Mouse (Mus musculus): ENCODE measurements around the gene Taok3. TPM values are rescaled to one million over a fixed set of nuclear protein-coding genes. Genes with fewer than 3 reads are reported as not detected.
A peak's percentile ranks its signal among the peaks of the same experiment; 100 is the strongest.

The Taok3 gene
- polyA plus RNA-seq, 1 experiment from 2014 or later: 62.5 TPM

DNA sequence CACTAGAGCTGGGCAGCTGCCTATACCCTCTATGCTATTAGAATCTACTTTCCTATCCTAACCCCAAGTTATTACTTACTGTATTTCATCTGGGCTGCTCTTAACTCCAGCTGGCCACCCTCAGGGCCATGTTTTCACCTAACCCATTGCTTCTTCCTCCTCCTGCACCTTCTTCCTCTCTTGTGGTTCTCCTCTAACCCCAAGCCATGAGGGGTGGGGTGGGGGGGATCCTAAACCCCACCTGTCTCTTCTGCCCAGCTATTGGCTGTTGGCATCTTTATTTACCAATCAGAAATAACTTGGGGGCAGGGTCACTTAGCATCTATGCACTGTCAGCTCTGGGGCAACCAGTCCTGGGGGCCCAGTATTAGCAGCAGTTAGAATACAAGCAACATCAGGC, 26.2 kb downstream of the Taok3 start:
- no peaks in the 10 kb centered on the region for H3K36me3 ChIP-seq (ENCODE audit: control insufficient read depth, insufficient read depth, low read length)
- ATAC-seq (ENCODE audit: low read depth): no peak
- no peaks in the 10 kb centered on the region for H3K4me1 ChIP-seq (ENCODE audit: control insufficient read depth, insufficient read depth, low read length)
- no peak overlapping the region for H3K4me2 ChIP-seq (ENCODE audit: low read depth, low read length)
- no peak overlapping the region for H3K4me3 ChIP-seq (ENCODE audit: low read depth, low read length)
- no peaks in the 10 kb centered on the region for H3K27me3 ChIP-seq (ENCODE audit: control insufficient read depth, insufficient read depth, low read length)
- no peak overlapping the region for H3K9ac ChIP-seq (replicated peaks; ENCODE audit: low read depth, low read length)
- H3K27ac ChIP-seq (ENCODE audit: low read depth, low read length): no peak overlapping the region
- H3K9me3 ChIP-seq (ENCODE audit: control insufficient read depth, low read length): no peaks in the 10 kb centered on the region

DNA sequence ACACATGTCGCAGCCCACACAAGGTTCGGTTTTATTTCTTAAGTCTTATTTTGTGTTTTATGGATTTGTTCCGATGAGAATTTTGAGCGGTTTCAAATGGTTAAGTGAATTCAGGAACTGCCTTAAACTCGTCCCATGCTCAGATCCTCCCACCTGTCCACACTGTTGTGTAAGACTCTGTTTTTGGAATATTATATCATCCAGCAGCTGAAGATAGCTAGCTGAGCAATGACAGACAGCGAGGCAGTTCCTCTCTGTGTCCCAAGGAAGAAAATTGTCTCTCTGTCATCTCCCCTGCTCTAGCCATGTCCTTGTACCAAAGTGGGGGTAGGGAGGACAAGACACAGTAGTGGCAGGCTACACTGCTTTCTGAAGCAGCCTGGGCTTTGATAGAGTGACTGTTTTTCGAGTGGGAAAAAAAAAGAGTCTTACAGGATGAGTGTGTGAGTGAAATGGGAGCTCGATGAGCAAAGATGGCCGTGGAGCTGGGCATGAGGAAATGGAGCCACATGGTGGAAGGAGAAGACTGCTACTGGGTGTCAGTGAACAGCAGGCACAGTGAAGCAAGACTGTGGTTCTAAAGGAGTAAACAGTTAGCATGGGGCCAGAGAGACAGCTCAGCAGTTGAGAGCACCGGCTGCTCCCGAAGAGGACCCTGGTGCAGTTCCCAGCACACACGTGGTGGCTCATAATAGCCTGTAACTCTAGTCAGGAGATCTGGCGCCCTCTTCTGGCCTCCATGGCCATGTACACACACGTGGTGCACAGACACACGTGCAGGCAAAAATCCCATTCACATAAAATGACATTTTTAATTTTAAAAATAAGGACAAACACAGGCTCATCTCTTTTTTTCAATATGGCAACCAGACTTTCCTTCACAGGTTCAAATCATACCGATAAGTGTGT, 27.5 kb downstream of the Taok3 start:
- Histone ChIP-seq H3K4me2 (ENCODE audit: low read depth, low read length) (no peak overlapping the region), H3K4me3 (ENCODE audit: low read depth, low read length) (no peak overlapping the region), H3K4me1 (ENCODE audit: control insufficient read depth, insufficient read depth, low read length) (no peaks in the 10 kb centered on the region), H3K9me3 (ENCODE audit: control insufficient read depth, low read length) (no peaks in the 10 kb centered on the region), H3K36me3 (ENCODE audit: control insufficient read depth, insufficient read depth, low read length) (no peaks in the 10 kb centered on the region), H3K9ac (replicated peaks; ENCODE audit: low read depth, low read length) (no peak overlapping the region), H3K27me3 (ENCODE audit: control insufficient read depth, insufficient read depth, low read length) (no peaks in the 10 kb centered on the region), H3K27ac (ENCODE audit: low read depth, low read length) (no peak overlapping the region)
- ATAC-seq (ENCODE audit: low read depth): no peak
- WGBS: 93% methylated on average over 16 of the region's 16 CpGs

DNA sequence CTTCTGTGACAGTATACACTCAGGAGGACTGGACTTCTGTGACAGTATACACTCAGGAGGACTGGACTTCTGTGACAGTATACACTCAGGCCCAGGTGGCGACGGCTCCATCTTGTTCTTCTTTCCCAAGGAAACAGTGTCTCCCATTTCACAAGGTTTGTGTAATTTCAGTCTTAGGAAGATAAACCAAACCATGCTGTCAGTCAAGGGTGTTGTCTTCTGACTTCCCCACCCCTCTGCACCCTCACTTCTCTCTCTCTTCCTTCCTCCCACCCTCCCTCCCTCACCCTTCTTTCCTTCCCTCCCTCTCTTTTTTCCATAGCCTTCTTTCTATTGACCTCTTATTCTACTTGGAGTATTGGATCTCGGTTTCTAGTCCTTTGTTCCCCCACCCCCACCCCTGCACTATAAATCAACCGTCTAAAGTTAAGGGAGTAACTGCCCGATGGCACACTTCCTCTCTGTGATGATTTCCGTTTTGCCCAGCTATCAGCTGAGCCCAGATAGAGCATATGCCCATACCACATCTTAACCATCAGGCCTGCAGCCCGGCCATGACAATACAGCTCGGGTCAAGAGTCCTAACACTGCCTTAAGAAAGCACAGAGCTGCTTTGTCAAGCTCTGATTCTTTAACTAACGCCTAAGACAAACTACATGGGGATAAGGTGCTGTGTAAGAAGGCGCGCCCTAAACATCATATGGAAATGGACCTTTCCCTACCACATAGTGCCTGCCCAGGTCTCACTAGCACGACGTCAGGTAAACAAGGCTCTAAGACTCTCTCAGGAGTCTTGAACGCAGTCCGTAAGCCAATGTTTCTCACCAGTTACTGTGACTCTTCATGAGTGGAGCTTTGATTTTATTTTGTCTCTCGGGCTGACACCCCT, 29.4 kb downstream of the Taok3 start:
- Histone ChIP-seq H3K27ac (ENCODE audit: low read depth, low read length) (no peak overlapping the region), H3K4me2 (ENCODE audit: low read depth, low read length) (no peak overlapping the region), H3K36me3 (ENCODE audit: control insufficient read depth, insufficient read depth, low read length) (no peaks in the 10 kb centered on the region), H3K4me1 (ENCODE audit: control insufficient read depth, insufficient read depth, low read length) (no peaks in the 10 kb centered on the region), H3K27me3 (ENCODE audit: control insufficient read depth, insufficient read depth, low read length) (no peaks in the 10 kb centered on the region), H3K9me3 (ENCODE audit: control insufficient read depth, low read length) (no peaks in the 10 kb centered on the region), H3K9ac (replicated peaks; ENCODE audit: low read depth, low read length) (no peak overlapping the region), H3K4me3 (ENCODE audit: low read depth, low read length) (no peak overlapping the region)
- 76% methylated on average over 16 of the region's 16 CpGs for WGBS
- no peak for ATAC-seq (ENCODE audit: low read depth)

GRCm38 (mm10) chr5:117150068-117150467, 30.1 kb downstream of the Taok3 start:
- 83% methylated on average over 5 of the region's 5 CpGs for WGBS
- no peaks in the 10 kb centered on the region for H3K36me3 ChIP-seq (ENCODE audit: control insufficient read depth, insufficient read depth, low read length)
- H3K9me3 ChIP-seq (ENCODE audit: control insufficient read depth, low read length): no peaks in the 10 kb centered on the region
- ATAC-seq (ENCODE audit: low read depth): no peak
- no peak overlapping the region for H3K4me3 ChIP-seq (ENCODE audit: low read depth, low read length)
- H3K4me2 ChIP-seq (ENCODE audit: low read depth, low read length): no peak overlapping the region
- H3K27me3 ChIP-seq (ENCODE audit: control insufficient read depth, insufficient read depth, low read length): no peaks in the 10 kb centered on the region
- no peak overlapping the region for H3K9ac ChIP-seq (replicated peaks; ENCODE audit: low read depth, low read length)
- no peak overlapping the region for H3K27ac ChIP-seq (ENCODE audit: low read depth, low read length)
- no peaks in the 10 kb centered on the region for H3K4me1 ChIP-seq (ENCODE audit: control insufficient read depth, insufficient read depth, low read length)

DNA sequence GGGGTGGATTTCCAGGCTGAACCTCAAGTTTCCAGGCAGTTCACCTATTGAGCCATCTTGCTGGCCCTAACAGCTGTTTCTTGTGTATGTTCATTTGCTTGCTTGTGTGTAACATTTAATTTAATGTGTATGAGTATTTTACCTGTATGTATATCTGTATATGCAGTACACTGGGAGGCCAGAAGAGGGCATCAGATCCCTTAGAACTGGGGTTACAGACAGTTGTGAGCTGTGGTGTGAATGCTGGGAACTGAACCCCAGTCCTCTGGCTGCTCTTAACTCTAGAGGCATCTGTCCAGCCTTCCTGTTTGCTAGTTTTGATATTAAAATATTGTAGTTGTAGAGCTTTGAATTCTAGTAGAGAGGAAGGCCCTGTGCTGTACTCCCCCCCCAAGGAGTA, 33.0 kb downstream of the Taok3 start:
- Histone ChIP-seq H3K4me2 (ENCODE audit: low read depth, low read length) (no peak overlapping the region), H3K27ac (ENCODE audit: low read depth, low read length) (no peak overlapping the region), H3K27me3 (ENCODE audit: control insufficient read depth, insufficient read depth, low read length) (no peaks in the 10 kb centered on the region), H3K9ac (replicated peaks; ENCODE audit: low read depth, low read length) (no peak overlapping the region), H3K4me1 (ENCODE audit: control insufficient read depth, insufficient read depth, low read length) (no peaks in the 10 kb centered on the region), H3K9me3 (ENCODE audit: control insufficient read depth, low read length) (no peaks in the 10 kb centered on the region), H3K4me3 (ENCODE audit: low read depth, low read length) (no peak overlapping the region), H3K36me3 (ENCODE audit: control insufficient read depth, insufficient read depth, low read length) (no peaks in the 10 kb centered on the region)
- ATAC-seq (ENCODE audit: low read depth): no peak

GRCm38 (mm10) chr5:117153527-117154091, 33.7 kb downstream of the Taok3 start:
- Histone ChIP-seq H3K27ac (ENCODE audit: low read depth, low read length) (no peak overlapping the region), H3K9ac (replicated peaks; ENCODE audit: low read depth, low read length) (no peak overlapping the region)

GRCm38 (mm10) chr5:117158335-117159018, 38.5 kb downstream of the Taok3 start:
- Histone ChIP-seq H3K9me3 (ENCODE audit: control insufficient read depth, low read length) (no peaks in the 10 kb centered on the region), H3K4me3 (ENCODE audit: low read depth, low read length) (no peak overlapping the region), H3K36me3 (ENCODE audit: control insufficient read depth, insufficient read depth, low read length) (no peaks in the 10 kb centered on the region), H3K27me3 (ENCODE audit: control insufficient read depth, insufficient read depth, low read length) (no peaks in the 10 kb centered on the region), H3K4me2 (ENCODE audit: low read depth, low read length) (no peak overlapping the region), H3K4me1 (ENCODE audit: control insufficient read depth, insufficient read depth, low read length) (no peaks in the 10 kb centered on the region), H3K27ac (ENCODE audit: low read depth, low read length) (no peak overlapping the region), H3K9ac (replicated peaks; ENCODE audit: low read depth, low read length) (no peak overlapping the region)
- ATAC-seq (ENCODE audit: low read depth): no peak
- 89% methylated on average over 7 of the region's 7 CpGs for WGBS

More at GRCm38 (mm10) chr5:117153527-117154091, 33.7 kb downstream of the Taok3 start:
- Histone ChIP-seq H3K4me2 (ENCODE audit: low read depth, low read length) (no peak overlapping the region), H3K9me3 (ENCODE audit: control insufficient read depth, low read length) (no peaks in the 10 kb centered on the region), H3K36me3 (ENCODE audit: control insufficient read depth, insufficient read depth, low read length) (no peaks in the 10 kb centered on the region), H3K4me1 (ENCODE audit: control insufficient read depth, insufficient read depth, low read length) (no peaks in the 10 kb centered on the region), H3K27me3 (ENCODE audit: control insufficient read depth, insufficient read depth, low read length) (no peaks in the 10 kb centered on the region), H3K4me3 (ENCODE audit: low read depth, low read length) (no peak overlapping the region)
- ATAC-seq (ENCODE audit: low read depth): peak; percentile 49; the same call in 1 of the 2 replicates
- WGBS: 73% methylated on average over 15 of the region's 15 CpGs

DNA sequence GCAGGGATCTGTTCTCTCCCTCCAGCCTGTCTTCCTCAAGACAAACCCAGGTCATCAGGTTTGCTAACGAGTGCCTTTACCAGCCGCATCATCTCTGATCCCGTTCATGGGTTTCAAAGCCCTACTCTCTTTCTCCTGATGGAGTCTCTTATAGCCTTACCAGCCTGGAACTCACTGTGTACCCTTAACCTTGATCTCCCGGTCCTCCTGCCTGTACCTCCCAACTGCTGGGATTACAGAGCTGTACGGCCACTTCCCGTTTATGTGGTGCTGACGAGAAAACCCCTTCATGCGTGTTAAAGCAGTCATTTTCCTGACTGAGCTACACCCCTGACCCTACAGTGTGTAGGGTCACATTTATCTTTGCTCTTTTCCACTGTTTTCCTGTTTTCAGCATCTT, 39.4 kb downstream of the Taok3 start:
- Histone ChIP-seq H3K9me3 (ENCODE audit: control insufficient read depth, low read length) (no peaks in the 10 kb centered on the region), H3K4me3 (ENCODE audit: low read depth, low read length) (no peak overlapping the region), H3K9ac (replicated peaks; ENCODE audit: low read depth, low read length) (no peak overlapping the region), H3K4me1 (ENCODE audit: control insufficient read depth, insufficient read depth, low read length) (no peaks in the 10 kb centered on the region), H3K27me3 (ENCODE audit: control insufficient read depth, insufficient read depth, low read length) (no peaks in the 10 kb centered on the region), H3K4me2 (ENCODE audit: low read depth, low read length) (no peak overlapping the region), H3K27ac (ENCODE audit: low read depth, low read length) (no peak overlapping the region), H3K36me3 (ENCODE audit: control insufficient read depth, insufficient read depth, low read length) (no peaks in the 10 kb centered on the region)
- 70% methylated on average over 8 of the region's 8 CpGs for WGBS
- ATAC-seq (ENCODE audit: low read depth): no peak
